Mouse (Mus musculus) thymus, postnatal 4 days (tissue): ENCODE measurements around the gene Polg2.
"Not testable (repeated sequence)": the region's sequence is repeated elsewhere in the genome, so short reads cannot be mapped to it uniquely, and the experiment has no call there.

Experiments used
- DNase-seq: peaks from one replicate; pipeline ENCODE4 v3.0.0; 2021

Gene Polg2

GRCm38 (mm10) chr11:106788775-106789459 is 9.6 kb upstream of the Polg2 start, which contains the start of the genes Ddx5 and Cep95:
Gene Ddx5, minus strand, starts transcription at chr11:106789185.
Gene Cep95, plus strand, starts transcription at chr11:106789252.
- DNase-seq: peak; percentile 99

GRCm38 (mm10) chr11:106788026-106788774 is 8.9 kb upstream of the Polg2 start:
- DNase-seq: peak; percentile 100

GRCm38 (mm10) chr11:106787131-106788025 is 8.0 kb upstream of the Polg2 start:
- DNase-seq: peak; percentile 92

- DNase-seq: no peak
These were observed 5.7 kb upstream of the Polg2 start for GRCm38 (mm10) chr11:106785043-106785442.

- no peak for DNase-seq
These were observed 5.1 kb upstream of the Polg2 start for GRCm38 (mm10) chr11:106784476-106784875.

- DNase-seq: no peak
These were observed 3.8 kb upstream of the Polg2 start for GRCm38 (mm10) chr11:106782841-106783764.

GRCm38 (mm10) chr11:106782271-106782670 is 2.9 kb upstream of the Polg2 start:
- DNase-seq: not testable (repeated sequence)

- no peak for DNase-seq
These were observed 1.4 kb upstream of the Polg2 start for GRCm38 (mm10) chr11:106780590-106781220.

GRCm38 (mm10) chr11:106780089-106780425 is 720 bp upstream of the Polg2 start:
- no peak for DNase-seq

- no peak for DNase-seq
These were observed 549 bp downstream of the Polg2 start for GRCm38 (mm10) chr11:106778589-106779387.

- DNase-seq: no peak
These were observed 1.2 kb downstream of the Polg2 start for GRCm38 (mm10) chr11:106778132-106778531.

GRCm38 (mm10) chr11:106777395-106777794 is 1.9 kb downstream of the Polg2 start:
- DNase-seq: no peak

- DNase-seq: no peak
These were observed 2.4 kb downstream of the Polg2 start for GRCm38 (mm10) chr11:106776960-106777359.

- DNase-seq: no peak
These were observed 6.3 kb downstream of the Polg2 start for GRCm38 (mm10) chr11:106773061-106773460.

- DNase-seq: peak; percentile 83
These were observed 9.0 kb downstream of the Polg2 start for GRCm38 (mm10) chr11:106770195-106770974.

- no peak for DNase-seq
These were observed 11.8 kb downstream of the Polg2 start for GRCm38 (mm10) chr11:106767516-106767915.

GRCm38 (mm10) chr11:106766611-106767162 is 12.7 kb downstream of the Polg2 start:
- no peak for DNase-seq

- no peak for DNase-seq
These were observed 16.5 kb downstream of the Polg2 start for GRCm38 (mm10) chr11:106762800-106763185.

GRCm38 (mm10) chr11:106762139-106762799 is 17.1 kb downstream of the Polg2 start:
- peak; percentile 58 for DNase-seq
